Mouse (Mus musculus) liver, adult 2 months (tissue): ENCODE data around the gene Pigo.

Source experiments
- CTCF ChIP-seq: fragments of 200-500 bp; IDR thresholded peaks from 2 replicates; pipeline ENCODE4 v1.5.1; 2011; ENCODE audit warnings: low read depth, low read length, control low read depth
- POLR2A ChIP-seq: fragments of 200-500 bp; IDR thresholded peaks from 2 replicates; pipeline ENCODE4 v1.6.1; 2011; ENCODE audit warnings: low read length, control low read depth; ENCODE audit not compliant: insufficient read depth; ENCODE audit errors: extremely low read depth

DNA sequence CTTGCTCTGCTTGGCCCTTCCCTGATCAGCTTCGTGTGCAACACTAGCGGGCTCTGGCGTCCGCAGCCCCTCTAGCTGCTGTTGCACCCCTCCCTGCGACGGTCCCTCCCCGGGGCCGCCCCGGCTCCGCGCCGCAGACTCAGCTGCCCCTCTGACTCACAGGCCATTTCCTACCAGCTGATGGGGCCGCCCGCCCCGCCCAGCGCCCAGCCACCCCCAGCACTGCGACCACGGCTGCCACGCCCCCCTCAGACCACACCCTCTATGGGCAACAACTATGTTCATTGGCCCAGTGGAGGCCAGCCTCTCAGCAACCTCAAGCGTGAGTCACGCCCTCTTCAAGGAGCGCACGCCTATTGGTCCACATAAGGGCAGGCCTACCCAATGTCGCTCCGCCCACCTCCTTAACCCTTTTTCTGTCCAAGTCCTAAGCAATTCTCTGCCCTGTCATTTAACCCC, 14.5 kb upstream of the Pigo start:
- TF ChIP-seq CTCF (no peak), POLR2A (peak; percentile 85; the same call in 1 of the 2 replicates)
